Mouse (Mus musculus) stomach, postnatal 0 days (tissue): ENCODE results near the gene Top2a.

Source experiments
- CTCF ChIP-seq: IDR thresholded peaks from 2 replicates; pipeline ENCODE4 v1.5.1; 2016; ENCODE audit warnings: antibody characterized with exemption, low read depth, mild to moderate bottlenecking, moderate library complexity
- EP300 ChIP-seq: optimal IDR thresholded peaks from 2 replicates; pipeline ENCODE3; 2016; ENCODE audit warnings: antibody characterized with exemption

- TF ChIP-seq CTCF (no peak), EP300 (no peak)
Measured at GRCm38 (mm10) chr11:99022384-99022933, 1.5 kb downstream of the Top2a start.
